Mouse (Mus musculus) liver, embryonic 14.5 days (tissue): ENCODE results near the gene Gm21996. TPM values are rescaled to one million over a fixed set of nuclear protein-coding genes. Genes with fewer than 3 reads are reported as not detected.
"Not testable (repeated sequence)": the region's sequence is repeated elsewhere in the genome, so short reads cannot be mapped to it uniquely, and the experiment has no call there.

Experiments used
- ATAC-seq: fragments of 200-750 bp; cut with Nextera tagmentation; 2 replicates; pipeline ENCODE4 v1.8.0; 2017; ENCODE audit warnings: moderate number of reproducible peaks, mild to moderate bottlenecking, moderate library complexity; ENCODE audit not compliant: insufficient read depth
- DNase-seq, 3 experiments: peaks; one replicate each; pipeline ENCODE4 v3.0.0-alpha.2; 2012 to 2013; ENCODE audit warnings: low read depth in 3 of 3, low spot score in 3 of 3
- H3K27ac ChIP-seq: fragments of 300-500 bp; sonication (generic); 2 replicates; pipeline ENCODE4 v1.5.1; 2014; ENCODE audit warnings: moderate library complexity, mild to moderate bottlenecking, control low read depth, inconsistent platforms
- H3K27me3 ChIP-seq: fragments of 300-500 bp; sonication (generic); 2 replicates; pipeline ENCODE4 v1.6.1; 2014; ENCODE audit warnings: mild to moderate bottlenecking, low read length, moderate library complexity; ENCODE audit not compliant: control insufficient read depth, insufficient read depth
- H3K36me3 ChIP-seq: fragments of 300-500 bp; sonication (generic); replicated peaks from 2 replicates; pipeline ENCODE4 v1.6.1; 2014; ENCODE audit warnings: low read depth; ENCODE audit not compliant: control insufficient read depth, insufficient read depth
- H3K4me1 ChIP-seq, 2 experiments: fragments of 200-500 bp in 1 of 2; fragments of 300-500 bp in 1 of 2; sonication (generic) in 1 of 2; replicated peaks; 2 replicates each; pipeline ENCODE4 v1.6.1; 2012 to 2014; ENCODE audit warnings: antibody characterized with exemption in 1 of 2, inconsistent platforms in 1 of 2, low read length in 1 of 2; ENCODE audit not compliant: control insufficient read depth in 2 of 2, insufficient read depth in 2 of 2
- H3K4me2 ChIP-seq: fragments of 300-500 bp; sonication (generic); 2 replicates; pipeline ENCODE4 v1.6.1; 2014; ENCODE audit warnings: low read depth, mild to moderate bottlenecking, control low read depth, moderate library complexity
- H3K4me3 ChIP-seq, 2 experiments: fragments of 200-500 bp in 1 of 2; fragments of 300-500 bp in 1 of 2; sonication (generic) in 1 of 2; 2 replicates each; pipeline ENCODE4 v1.5.1; 2012 to 2014; ENCODE audit warnings: low read depth in 2 of 2, low read length in 2 of 2, mild to moderate bottlenecking in 2 of 2, control low read depth in 1 of 2, inconsistent platforms in 1 of 2, moderate library complexity in 1 of 2; ENCODE audit not compliant: insufficient read depth in 1 of 2
- H3K9ac ChIP-seq: fragments of 300-500 bp; sonication (generic); replicated peaks from 2 replicates; pipeline ENCODE4 v1.6.1; 2014; ENCODE audit warnings: mild to moderate bottlenecking, control low read depth, moderate library complexity
- H3K9me3 ChIP-seq: fragments of 300-500 bp; sonication (generic); 2 replicates; pipeline ENCODE4 v1.6.1; 2016; ENCODE audit warnings: low read length, mixed read lengths; ENCODE audit not compliant: control insufficient read depth
- WGBS: fragments of 180-500 bp; shearing (Covaris S2); extraction: QIAGEN DNeasy Blood & Tissue Kit; methylation state at CpG from one replicate; pipeline ENCODE4 v1.1.7; 2014; ENCODE audit not compliant: insufficient replicate concordance; 5-methylcytosine and 5-hydroxymethylcytosine counted together
- polyA plus RNA-seq, 2 experiments: library from polyadenylated mRNA; depleted of rRNA in 1 of 2; stranded (reverse) in 1 of 2; unstranded in 1 of 2; fragments of >200 nt; fragmentation: Nextera tagmentation in 1 of 2; extraction: Ambion mirVana in 1 of 2; gene quantifications; 2 replicates each; pipeline versions ENCODE4 v1.2.1 to v1.2.3; 2012 to 2014

Gene Gm21996
- not detected in 2 replicates for polyA plus RNA-seq (2012; rRNA removed)
- not detected in 2 replicates for polyA plus RNA-seq (2014; fragmentation: Nextera tagmentation; extraction: Ambion mirVana)

GRCm38 (mm10) chrY:89745432-89745831 lies at the start of gene Gm21996:
Gene Gm21996 (minus strand): TSS chrY:89745532.
- not testable (repeated sequence) for DNase-seq, H3K27me3 ChIP-seq, H3K4me3 ChIP-seq, H3K36me3 ChIP-seq, H3K4me2 ChIP-seq, H3K9ac ChIP-seq, H3K9me3 ChIP-seq, H3K27ac ChIP-seq, ATAC-seq, H3K4me1 ChIP-seq
- WGBS, result no CpG with 5 or more reads among the region's 7 CpGs
